Mouse (Mus musculus): ENCODE measurements around the gene Fads2.
A peak's percentile ranks its signal among the peaks of the same experiment; 100 is the strongest.

The Fads2 gene

DNA sequence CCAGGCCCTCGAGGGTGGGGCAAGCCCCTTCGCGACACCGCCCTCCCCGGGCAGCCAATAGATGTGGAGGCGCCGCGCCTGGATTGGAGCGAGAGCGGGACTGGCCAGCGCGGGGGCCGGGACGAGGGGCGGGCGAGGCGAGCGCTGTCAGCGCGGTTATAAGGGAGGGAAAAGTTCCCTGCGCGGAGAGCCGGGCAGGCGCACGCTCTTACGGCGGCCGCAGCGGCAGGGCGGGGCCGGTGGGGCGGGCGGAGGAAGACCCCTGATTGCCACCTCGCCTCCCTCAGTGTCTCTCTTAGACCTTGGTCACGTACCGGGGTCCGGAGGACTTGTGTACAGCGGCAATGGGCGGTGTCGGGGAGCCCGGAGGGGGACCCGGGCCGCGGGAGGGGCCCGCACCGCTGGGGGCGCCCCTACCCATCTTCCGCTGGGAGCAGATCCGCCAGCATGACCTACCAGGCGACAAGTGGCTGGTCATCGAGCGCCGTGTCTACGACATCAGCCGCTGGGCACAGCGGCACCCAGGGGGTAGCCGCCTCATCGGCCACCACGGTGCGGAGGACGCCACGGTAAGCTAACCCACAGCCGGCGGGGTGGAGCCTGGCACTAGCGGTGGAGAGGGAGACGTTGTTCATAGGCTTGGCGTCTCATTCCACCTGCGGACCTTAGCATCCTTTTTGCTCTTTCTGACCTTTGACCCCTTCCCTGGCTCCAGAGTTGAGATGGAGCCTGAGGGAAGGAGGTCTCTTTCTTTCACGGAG is 60.0 kb downstream of the Fads2 start, which contains the start of gene Fads3:
Fads3 (plus strand) TSS at position 182 of the 761 bp plus-strand sequence.
- peak; percentile 64 for DNase-seq (ENCODE audit: low spot score)

DNA sequence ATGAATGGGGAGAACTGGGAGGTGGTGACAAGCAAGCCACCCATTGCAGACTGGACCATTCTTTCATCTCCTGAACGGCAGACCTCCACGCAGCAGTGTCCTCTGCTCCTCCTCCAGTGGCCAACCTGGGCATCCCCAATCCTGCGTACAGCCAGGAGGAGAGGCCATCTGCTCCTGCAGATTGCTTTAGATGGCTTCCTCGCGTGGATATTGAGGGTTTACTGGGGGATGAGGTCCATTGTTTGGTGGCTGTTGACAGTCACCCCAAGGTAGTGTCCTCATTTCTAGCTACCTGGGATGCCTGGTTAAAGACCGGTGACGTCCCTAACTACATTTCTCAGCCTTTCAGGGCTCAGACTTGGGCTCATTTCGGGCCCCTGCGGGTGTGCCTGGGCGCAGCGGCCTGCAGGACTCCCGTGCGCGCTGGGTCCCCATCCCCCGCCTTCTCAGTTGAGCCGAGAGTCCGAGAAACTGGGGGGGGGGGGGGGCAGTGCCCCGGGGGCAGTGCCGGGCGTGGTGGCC is 60.6 kb downstream of the Fads2 start:
- no peak for DNase-seq (ENCODE audit: low spot score)

DNA sequence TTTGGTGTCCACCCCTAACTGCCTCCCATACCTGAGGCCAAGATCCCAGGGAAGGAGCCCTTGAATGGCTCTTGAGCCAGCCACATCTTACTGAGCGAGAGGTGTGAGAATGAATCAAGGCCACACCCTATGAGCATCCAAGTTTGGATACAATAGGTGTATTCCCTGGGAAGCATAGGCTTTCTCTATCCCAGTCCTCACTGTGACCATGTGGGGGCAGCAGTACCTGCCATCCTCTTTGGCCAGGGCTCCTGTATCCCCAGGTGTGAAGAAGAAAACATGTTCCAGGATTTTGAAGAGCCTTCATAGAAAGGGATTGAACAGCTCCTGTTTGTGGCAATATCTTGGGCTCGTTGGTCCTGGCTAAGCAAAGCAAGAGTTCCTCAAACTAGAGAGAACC is 61.9 kb downstream of the Fads2 start:
- no peak for DNase-seq (ENCODE audit: low spot score)

DNA sequence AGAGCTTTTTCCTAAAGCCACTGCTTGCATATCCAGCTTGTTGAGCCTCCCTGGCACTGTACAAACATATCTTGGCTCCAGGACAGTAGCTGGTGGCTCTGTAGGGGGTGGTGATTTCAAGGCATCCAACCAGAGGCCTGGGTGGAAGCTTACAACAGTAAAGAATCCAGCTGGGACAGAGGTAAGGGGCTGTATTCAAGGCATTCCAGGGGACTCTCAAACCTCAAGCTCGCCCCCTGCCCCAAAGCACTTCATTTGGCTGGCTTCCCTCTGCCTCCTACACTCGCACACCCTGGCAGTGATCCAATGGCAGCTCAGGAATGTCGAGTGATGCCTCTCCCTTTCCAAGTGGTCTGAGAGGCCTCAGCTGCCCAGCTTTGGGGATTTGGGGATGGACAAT is 62.6 kb downstream of the Fads2 start:
- no peak for DNase-seq (ENCODE audit: low spot score)

DNA sequence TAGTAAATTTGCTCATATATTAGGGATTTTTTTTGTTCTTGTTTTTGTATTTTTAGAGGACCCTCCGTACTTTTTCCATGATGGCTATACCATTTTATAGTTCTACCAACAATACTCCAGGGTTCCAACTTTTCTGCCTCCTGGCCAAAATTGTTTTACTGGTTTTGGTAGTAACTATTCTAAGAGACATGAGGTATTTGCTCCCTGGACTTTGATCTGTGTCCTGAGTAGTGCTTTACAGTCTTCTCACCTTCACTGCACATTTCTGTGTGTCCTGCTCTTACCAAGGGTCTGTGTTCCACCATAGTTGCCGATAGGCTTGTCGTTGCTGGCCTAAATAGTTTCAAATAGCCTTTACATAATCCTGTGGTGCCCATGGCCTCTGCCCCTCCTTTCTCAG is 63.2 kb downstream of the Fads2 start:
- DNase-seq (ENCODE audit: low spot score) = no peak

DNA sequence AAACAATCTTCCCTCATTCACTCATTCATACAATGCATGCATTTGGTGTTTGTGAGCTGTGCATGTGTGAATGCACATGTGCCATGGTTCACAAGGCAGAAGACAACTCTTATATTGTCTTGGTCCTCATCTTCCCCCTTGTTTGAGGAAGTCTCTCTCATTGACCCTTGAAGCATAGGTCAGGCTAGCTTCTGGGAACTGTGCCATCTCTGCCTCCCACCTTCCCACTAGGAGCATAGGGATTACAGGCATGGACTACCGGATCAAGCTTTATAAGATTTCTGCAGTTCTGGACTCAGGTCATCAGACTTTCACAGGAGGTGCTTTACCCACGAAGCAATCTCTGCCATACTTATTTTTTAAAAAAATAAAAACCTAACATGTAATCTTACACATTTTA is 64.0 kb downstream of the Fads2 start:
- DNase-seq (ENCODE audit: low spot score) = no peak

DNA sequence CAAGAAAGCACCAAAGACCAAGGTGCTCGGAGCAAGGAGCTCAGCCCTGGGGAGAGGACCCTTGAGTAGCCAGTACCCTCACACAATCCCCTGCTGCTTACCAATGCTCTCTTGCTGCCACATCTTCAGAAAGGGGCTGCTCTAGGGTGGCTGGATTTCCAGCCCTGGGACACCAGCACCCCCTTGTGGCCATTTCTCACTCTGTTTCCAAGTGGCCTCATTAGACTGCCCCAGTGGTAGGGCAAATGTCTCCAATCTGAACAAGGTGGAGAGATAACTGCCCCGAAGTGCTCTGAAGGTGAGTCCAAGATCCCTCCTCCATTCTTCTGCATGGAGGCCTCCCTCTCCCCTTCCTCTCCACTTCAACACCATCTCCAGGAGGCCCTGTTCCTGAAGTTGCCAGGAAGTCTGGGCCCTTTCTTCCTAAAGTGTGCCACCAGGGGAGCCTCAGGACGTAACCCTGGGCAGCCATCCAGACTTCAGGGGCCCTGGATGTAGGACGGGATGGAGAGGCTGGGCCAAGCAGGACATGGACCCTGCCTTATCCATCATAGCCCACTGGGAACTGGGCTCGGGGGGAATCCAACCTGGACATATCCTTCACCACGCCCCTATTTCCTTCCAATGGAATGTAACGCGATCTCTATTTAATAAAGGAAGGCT is 66.6 kb downstream of the Fads2 start:
- DNase-seq (ENCODE audit: low spot score) = peak; percentile 82

DNA sequence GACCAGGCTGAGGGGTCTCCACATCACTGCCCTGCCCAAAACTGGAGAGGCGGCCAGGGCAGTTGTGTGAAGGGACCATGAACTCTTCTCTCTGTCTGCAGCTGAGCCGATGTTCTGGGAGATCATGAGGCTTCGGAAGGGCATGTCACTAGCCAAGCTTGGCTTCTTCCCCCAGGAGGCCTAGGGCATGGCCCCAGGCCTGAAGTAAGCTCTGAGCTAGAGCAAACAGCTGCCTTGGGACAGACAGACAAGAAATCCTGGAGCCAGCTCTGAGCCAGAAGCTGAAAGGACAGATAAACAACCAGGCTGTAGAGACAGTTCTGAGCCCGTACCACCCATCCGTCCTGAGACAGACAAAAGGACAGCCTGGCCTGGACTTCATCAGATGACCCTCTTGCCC is 67.2 kb downstream of the Fads2 start:
- DNase-seq (ENCODE audit: low spot score) = no peak

DNA sequence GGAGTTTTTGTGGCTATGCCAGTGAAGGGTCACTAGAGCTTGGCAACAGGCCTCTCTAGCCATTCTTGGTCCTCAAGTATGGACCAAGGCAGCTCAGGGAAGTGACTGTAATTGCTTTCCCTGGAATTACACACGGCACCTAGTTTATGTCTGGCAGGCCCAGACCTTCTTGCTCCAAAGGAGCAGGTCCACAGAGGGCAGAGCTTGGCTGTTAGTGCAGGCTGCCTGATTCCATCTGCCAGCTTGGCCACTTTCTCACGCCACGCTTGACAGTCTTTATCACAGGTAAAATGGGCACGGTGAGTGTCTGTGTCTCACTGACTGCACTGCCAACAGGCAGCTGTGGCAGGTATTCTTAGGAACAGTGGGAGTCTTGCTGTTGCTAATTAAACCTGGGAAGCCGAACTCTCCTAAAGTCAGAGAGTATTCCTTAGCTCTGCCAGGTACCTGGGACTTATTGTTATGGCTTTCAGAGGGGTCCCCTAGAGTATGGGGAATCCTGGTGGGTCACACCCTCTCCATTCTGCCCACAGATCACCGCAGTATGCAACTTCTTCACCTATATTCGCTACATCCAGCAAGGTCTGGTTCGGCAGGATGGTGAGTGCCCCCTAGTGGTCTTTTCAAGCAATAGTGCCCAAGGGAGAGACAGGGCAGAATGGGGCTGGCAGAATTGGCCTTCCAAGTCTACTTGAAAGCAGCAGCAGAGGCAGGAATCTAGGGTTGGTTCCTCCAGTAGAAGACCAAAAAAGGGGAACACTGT is 68.2 kb downstream of the Fads2 start:
- DNase-seq (ENCODE audit: low spot score) = peak; percentile 67

DNA sequence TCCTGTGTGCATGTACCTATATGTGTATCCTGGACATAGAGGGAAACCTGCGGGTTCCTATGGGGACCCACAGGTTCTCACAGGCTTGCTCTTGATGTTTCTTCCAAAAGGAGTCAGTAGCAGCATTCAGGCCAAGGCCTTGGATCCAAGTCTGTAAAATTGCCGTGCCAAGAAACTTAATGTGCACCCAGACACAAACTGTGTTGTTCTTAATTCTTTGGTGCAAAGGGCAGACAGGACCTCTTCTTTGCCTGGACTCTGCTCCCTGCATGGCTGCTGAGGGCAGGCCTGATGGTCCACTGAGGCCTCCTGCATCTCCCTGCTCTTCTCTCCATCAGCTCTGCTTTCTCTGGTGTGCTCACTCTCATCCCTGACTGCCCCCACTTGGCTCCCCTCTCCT is 71.8 kb downstream of the Fads2 start:
- DNase-seq (ENCODE audit: low spot score) = no peak

DNA sequence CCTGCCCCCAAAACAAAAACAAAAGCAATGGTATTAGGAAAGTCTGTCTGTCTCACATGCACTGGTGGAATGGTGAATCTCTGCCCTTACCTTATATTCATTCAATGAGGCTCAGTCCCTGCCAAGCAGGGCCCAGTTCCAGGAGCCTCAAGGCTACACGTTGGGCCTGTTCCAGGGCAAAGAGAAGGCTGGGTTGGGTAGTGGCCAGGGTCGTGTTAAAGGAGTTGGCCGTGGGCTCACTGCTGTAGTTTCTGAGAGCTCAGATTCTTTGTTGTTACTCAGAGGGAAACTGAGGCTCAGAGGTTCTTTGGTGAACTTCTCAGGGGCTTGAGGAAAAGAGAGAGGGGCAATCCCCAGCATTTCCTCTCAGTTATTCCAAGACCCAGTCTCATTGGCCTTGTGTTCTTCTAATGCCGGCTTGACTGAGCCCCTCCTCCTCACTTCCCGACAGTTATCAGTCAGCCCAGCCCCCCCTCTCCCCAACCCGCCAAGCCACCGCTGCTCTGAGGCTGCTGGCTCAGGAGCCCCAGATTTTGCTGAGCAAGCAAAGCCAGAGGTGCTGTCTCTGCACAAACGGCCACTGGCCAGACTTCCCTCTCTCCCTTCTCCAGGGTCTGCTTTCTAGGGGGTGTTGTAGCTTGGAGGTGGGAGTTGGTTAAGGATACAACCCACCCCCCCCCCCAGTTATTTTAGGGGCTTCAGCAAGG is 76.2 kb downstream of the Fads2 start:
- DNase-seq (ENCODE audit: low spot score) = peak; percentile 67

DNA sequence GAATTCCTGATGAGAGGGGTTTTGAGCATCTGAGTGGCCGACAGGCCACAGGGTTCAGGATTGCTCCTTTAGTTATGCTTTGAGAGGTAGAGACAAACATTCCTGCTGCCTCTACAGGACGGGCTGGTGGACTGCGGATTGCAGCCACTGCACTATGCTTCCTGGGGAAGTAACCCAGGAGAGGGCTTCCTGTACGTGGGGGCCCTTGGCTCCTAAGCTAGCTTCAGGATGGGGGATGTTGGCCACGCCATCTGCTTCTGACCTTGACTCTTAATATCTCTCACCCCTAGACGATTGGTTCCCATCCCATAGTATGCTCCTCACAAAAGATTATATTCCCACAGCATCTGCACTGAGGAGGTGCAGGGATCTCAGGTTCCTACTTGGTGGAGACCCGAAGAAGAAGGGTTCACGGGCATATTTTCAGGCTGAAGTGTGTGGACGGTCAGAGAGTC is 78.2 kb downstream of the Fads2 start:
- no peak for DNase-seq (ENCODE audit: low spot score)

DNA sequence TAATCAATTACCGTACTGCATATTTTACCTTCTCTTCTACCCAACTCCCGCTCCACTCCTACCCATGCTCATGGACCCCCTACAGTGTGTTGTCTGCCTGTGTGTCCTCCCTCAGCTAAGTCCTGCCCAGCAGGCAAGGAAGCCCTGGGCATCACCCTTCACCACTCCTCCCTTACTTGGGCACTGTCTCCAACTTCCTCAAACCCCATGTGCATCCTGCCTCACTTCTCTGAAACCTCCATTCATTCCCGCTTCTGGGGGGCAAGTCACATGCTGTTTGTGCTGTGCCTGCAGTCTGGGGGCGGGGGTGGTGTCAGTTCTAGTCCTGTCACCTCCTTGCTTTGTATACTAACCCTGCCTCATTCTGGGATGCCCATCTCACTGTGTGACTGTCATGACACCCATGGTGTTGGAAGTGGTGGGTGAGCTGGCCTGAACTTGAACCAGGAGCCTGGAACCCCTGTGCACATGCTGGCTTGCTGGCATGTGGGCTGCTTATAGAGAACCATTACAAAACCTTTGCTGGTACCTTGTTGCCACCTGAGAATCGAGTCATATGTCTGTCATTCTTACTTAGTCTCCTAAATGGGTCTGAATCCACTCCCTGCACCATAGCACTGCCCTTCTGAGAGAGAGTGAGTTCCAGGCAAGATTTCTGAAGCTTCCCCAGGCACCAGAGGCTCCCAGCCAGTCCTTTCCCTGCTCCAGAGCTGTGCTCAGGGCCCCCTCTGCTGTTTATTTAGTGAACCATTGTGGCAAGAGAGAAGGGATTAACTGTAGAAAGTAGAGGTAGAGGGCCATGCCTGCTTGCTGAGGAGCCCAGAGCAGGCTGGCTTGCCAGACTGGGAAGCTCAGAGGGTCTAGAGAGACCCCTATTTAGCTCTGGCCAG is 78.9 kb downstream of the Fads2 start:
- peak; percentile 70 for DNase-seq (ENCODE audit: low spot score)

DNA sequence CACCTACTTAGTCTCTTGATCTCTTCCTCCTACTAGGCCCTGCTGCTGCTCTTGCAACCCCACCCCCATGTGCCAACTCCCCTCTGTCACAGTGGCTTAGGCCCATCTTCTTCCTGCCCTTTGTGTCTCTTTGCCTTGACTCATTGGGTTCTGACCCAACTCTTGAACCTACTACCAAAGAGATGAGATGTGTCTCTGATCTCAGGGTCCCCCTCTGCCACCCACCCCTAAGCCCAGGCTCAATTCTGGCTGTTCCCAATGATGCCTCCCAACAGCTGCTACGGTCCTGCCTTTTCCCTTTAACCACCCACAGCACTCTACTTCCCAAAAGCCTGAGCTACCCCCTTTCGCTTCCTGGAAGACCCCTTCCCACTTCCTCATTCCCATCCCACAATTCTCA is 79.6 kb downstream of the Fads2 start:
- no peak for DNase-seq (ENCODE audit: low spot score)

DNA sequence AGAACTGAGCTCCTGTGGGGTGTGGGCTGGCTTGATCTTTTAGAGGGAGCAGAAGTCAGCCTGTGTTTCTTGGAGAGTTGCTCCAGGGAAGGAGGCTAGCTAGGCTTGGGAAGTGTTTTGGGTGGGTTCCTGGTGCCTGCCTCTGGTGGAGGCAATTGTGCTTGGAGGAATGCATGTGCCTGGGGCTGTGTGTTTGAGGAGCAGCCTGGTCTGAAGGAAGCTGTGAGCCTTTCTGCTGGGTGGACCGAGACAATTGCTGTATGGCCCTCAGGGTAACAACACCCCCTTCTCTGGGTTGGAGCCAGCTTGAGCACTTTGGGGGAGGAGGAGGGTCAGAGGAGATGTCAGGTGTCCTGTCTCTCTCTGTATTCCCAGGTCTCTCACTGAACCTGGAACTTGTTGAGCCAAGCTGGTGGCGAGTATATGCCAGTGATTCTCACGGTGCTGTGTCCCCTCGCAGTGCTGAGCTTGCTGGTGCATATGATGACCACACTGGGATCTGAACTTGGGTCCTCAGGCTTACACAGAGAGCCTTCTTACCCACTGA is 82.3 kb downstream of the Fads2 start:
- DNase-seq (ENCODE audit: low spot score) = no peak

DNA sequence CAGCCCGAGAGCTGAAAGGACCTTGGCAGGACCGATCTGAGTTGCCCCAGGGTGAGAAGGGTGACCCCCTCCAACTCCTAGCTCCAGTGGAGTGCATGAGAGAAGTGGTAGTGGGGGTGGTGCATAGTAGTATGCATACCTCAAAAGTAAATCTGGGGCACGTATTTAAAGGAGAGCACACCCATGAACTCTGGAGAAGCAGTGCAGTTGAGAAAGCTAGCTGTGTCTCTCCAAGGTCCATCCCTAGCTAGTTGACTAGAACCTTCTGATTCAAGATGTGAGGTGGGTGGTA is 83.1 kb downstream of the Fads2 start:
- no peak for DNase-seq (ENCODE audit: low spot score)

DNA sequence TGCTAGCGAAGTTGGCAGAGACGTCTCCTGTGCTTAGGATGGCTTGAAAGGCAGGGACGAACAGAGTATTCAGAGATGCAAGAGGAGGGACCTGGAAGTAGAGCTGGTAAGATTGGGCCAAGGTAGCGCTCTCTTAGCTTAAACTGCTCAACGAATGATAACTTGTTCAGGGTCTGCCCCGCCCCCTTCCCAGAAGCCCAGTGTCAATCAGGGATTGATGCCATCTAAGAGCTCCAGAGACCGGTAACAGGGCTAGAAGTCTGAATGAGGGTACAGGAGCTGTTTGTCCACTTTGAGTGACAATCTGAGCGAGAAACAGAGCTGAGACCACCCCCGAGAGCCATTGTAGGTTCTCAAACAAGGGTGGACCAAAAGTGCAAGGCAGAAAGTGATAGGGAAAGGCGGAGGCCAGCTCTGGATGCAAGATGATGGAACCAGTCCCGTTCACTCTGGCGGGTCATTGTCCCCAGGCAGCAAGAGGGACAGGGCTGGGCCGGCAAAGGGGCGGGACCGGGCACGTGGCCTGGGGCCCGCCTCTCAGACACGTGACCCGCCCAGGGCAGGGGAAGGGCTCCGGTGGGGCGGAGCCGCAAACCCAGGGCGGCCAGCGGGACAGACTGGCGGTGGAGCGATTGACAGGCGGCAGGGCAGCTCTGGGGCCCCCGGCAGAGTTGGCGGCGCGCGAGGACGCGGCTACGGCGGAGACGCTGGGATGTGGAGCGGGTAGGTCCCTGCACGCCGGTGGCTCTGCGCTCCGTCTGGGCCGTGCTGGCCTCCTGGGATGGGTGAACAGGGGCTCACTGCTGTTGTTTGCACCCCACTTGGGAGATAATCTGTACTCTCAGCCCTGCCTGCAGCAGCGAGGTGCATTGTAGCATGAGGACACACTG is 83.7 kb downstream of the Fads2 start:
- peak; percentile 88 for DNase-seq (ENCODE audit: low spot score)

DNA sequence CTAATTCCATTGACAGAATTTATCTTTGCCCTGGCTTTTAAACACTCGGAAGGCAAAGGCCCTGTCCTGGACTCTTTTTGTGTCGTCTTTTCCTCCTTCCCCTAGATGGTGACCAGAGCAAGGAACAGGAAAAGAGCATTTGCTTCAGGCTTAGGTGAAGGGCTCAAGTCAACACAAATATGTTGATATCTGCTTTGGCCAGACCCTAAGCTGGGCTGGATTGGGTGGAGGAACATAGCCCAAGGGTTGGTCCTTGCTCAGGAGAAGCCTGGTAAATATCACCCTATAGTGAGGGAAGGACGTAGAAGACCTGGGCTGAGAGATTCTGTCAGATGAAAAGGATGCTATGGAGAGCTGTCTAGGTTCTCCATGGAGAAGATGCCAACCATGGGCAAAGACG is 85.4 kb downstream of the Fads2 start:
- no peak for DNase-seq (ENCODE audit: low spot score)

DNA sequence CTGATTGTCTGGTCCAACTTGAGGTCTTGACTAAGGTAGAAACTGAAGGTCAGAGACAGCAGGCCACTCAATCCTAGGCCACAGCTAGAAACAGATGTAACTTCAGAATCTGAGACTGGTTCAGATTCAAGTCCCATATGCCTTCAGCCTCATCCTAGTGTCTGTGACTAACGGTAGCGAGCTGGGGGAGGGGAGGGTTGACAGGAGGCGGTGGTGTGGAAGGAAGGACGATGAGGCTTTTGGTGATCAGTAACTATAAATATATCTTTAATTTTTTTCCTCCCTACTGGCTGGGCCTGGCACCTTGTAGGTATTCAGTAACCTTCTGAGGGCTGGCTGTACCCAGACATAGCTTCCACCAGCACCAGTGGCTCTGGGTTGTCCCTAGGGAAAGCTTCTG is 86.1 kb downstream of the Fads2 start:
- DNase-seq (ENCODE audit: low spot score) = no peak

DNA sequence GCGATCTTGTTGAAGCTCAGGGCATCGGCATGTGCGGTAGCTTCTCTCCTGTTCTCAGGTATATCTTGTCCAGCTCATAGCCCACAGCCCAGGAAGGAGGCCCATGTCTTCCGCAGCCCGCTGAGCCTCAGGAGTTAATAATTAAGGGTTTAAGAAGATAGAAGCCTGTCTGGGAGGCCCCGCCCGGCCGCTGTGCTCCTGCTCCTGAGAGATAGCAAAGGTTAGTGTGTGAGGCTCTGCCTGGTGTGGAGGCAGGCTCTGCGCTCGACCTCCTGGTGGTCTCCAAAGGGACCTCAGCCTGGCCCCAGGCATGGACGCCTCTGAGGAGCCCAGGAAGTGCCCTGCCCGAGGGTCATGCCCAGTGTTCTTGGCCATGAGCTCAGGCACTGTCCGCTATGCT is 86.7 kb downstream of the Fads2 start:
- no peak for DNase-seq (ENCODE audit: low spot score)
